Mouse (Mus musculus) thymus, postnatal 0 days (tissue): ENCODE measurements around the gene Alyref. TPM values are rescaled to one million over a fixed set of nuclear protein-coding genes. Genes with fewer than 3 reads are reported as not detected.

Experiments
- DNase-seq: peaks from one replicate; pipeline ENCODE4 v3.0.0-alpha.2; 2015; ENCODE audit warnings: low spot score
- polyA plus RNA-seq: library from polyadenylated mRNA; unstranded; fragments of >200 nt; fragmentation: Nextera tagmentation; extraction: Ambion mirVana; gene quantifications from 2 replicates; pipeline ENCODE4 v1.2.1, GENCODE M21; 2015

Alyref gene
- polyA plus RNA-seq, 1 experiment from 2014 or later: 587 TPM

- DNase-seq: no peak
Observed at GRCm38 (mm10) chr11:120626785-120627467, 28.8 kb upstream of the Alyref start.

- DNase-seq: no peak
Observed at GRCm38 (mm10) chr11:120625152-120625775, 27.1 kb upstream of the Alyref start, which contains the start of gene Sirt7. Gene Sirt7 (minus strand): TSS chr11:120625240.

- peak; percentile 88 for DNase-seq
Observed at GRCm38 (mm10) chr11:120624680-120625111, 26.5 kb upstream of the Alyref start.

- peak; percentile 77 for DNase-seq
Observed at GRCm38 (mm10) chr11:120623961-120624679, 26.0 kb upstream of the Alyref start.

- DNase-seq: no peak
Observed at GRCm38 (mm10) chr11:120622805-120623204, 24.6 kb upstream of the Alyref start.

GRCm38 (mm10) chr11:120620195-120620594, 22.0 kb upstream of the Alyref start:
- no peak for DNase-seq

GRCm38 (mm10) chr11:120618619-120619535, 20.7 kb upstream of the Alyref start:
- no peak for DNase-seq

GRCm38 (mm10) chr11:120617519-120618112, 19.5 kb upstream of the Alyref start, which contains the start of gene Pcyt2:
Gene Pcyt2 (minus strand): TSS chr11:120617936.
- peak; percentile 94 for DNase-seq

- DNase-seq: no peak
Observed at GRCm38 (mm10) chr11:120616617-120617294, 18.6 kb upstream of the Alyref start.

GRCm38 (mm10) chr11:120615606-120616203, 17.5 kb upstream of the Alyref start:
- DNase-seq: no peak

GRCm38 (mm10) chr11:120615167-120615566, 17.0 kb upstream of the Alyref start:
- no peak for DNase-seq

- DNase-seq: no peak
Observed at GRCm38 (mm10) chr11:120613976-120614375, 15.8 kb upstream of the Alyref start.

GRCm38 (mm10) chr11:120613481-120613972, 15.4 kb upstream of the Alyref start:
- no peak for DNase-seq

GRCm38 (mm10) chr11:120612763-120613162, 14.6 kb upstream of the Alyref start:
- peak; percentile 75 for DNase-seq

- no peak for DNase-seq
Observed at GRCm38 (mm10) chr11:120610477-120611046, 12.4 kb upstream of the Alyref start.

GRCm38 (mm10) chr11:120609250-120609649, 11.1 kb upstream of the Alyref start:
- DNase-seq: no peak

GRCm38 (mm10) chr11:120608241-120609034, 10.3 kb upstream of the Alyref start, which contains the start of gene Npb:
Gene Npb (plus strand): TSS chr11:120608477.
- no peak for DNase-seq

GRCm38 (mm10) chr11:120606764-120607163, 8.6 kb upstream of the Alyref start:
- DNase-seq: no peak
